Mouse (Mus musculus) midbrain, embryonic 15.5 days (tissue): Measurements from ENCODE around the gene Slu7. TPM values are rescaled to one million over a fixed set of nuclear protein-coding genes. Genes with fewer than 3 reads are reported as not detected.
A peak's percentile ranks its signal among the peaks of the same experiment; 100 is the strongest.

Experiments used
- ATAC-seq: fragments of 200-750 bp; cut with Nextera tagmentation; replicated peaks from 2 replicates; pipeline ENCODE4 v1.8.0; 2017; ENCODE audit warnings: moderate TSS enrichment
- H3K27ac ChIP-seq: fragments of 300-500 bp; sonication (generic); 2 replicates; pipeline ENCODE4 v1.5.1; 2015; ENCODE audit warnings: mild to moderate bottlenecking, inconsistent platforms
- H3K27me3 ChIP-seq: fragments of 300-500 bp; sonication (generic); replicated peaks from 2 replicates; pipeline ENCODE4 v1.6.1; 2015; ENCODE audit warnings: inconsistent platforms
- H3K36me3 ChIP-seq: fragments of 300-500 bp; sonication (generic); replicated peaks from 2 replicates; pipeline ENCODE4 v1.6.1; 2015; ENCODE audit warnings: inconsistent platforms
- H3K4me1 ChIP-seq: fragments of 300-500 bp; sonication (generic); 2 replicates; pipeline ENCODE4 v1.6.1; 2015; ENCODE audit warnings: inconsistent platforms
- H3K4me2 ChIP-seq: fragments of 300-500 bp; sonication (generic); 2 replicates; pipeline ENCODE4 v1.6.1; 2015; ENCODE audit warnings: inconsistent platforms, mild to moderate bottlenecking, moderate library complexity
- H3K4me3 ChIP-seq: fragments of 300-500 bp; sonication (generic); 2 replicates; pipeline ENCODE4 v1.5.1; 2015; ENCODE audit warnings: mild to moderate bottlenecking, inconsistent platforms
- H3K9ac ChIP-seq: fragments of 300-500 bp; sonication (generic); 2 replicates; pipeline ENCODE4 v1.6.1; 2015; ENCODE audit warnings: mild to moderate bottlenecking, inconsistent platforms
- H3K9me3 ChIP-seq: fragments of 300-500 bp; sonication (generic); 2 replicates; pipeline ENCODE4 v1.6.1; 2016; ENCODE audit warnings: inconsistent platforms
- WGBS: fragments of 180-500 bp; shearing (Covaris S2); methylation state at CpG from one replicate; pipeline ENCODE4 v1.1.7; 2015; ENCODE audit warnings: mixed read lengths; 5-methylcytosine and 5-hydroxymethylcytosine counted together
- polyA plus RNA-seq: library from polyadenylated mRNA; unstranded; fragments of >200 nt; fragmentation: Nextera tagmentation; extraction: Ambion mirVana; gene quantifications from 2 replicates; pipeline ENCODE4 v1.2.1, GENCODE M21; 2015

Gene Slu7
- polyA plus RNA-seq, 1 experiment from 2014 or later, result 65.3 TPM

- 2% methylated on average over 24 of the region's 24 CpGs for WGBS
- peak; percentile 71 for ATAC-seq
Observed at GRCm38 (mm10) chr11:43474225-43474774, 40.8 kb downstream of the Slu7 start, which contains the start of gene C1qtnf2. C1qtnf2 (plus strand) TSS chr11:43474276.

GRCm38 (mm10) chr11:43479376-43479775 lies 45.8 kb downstream of the Slu7 start:
- Histone ChIP-seq H3K4me1 (peaks cover 14% of the 10 kb centered on the region), H3K27ac (no peak overlapping the region), H3K27me3 (no peaks in the 10 kb centered on the region), H3K36me3 (no peaks in the 10 kb centered on the region), H3K9me3 (no peaks in the 10 kb centered on the region), H3K4me3 (no peak overlapping the region), H3K4me2 (no peak overlapping the region), H3K9ac (no peak overlapping the region)
- ATAC-seq, result no peak
- WGBS, result 91% methylated on average over 3 of the region's 3 CpGs

More at GRCm38 (mm10) chr11:43474225-43474774, 40.8 kb downstream of the Slu7 start, which contains the start of gene C1qtnf2:
- H3K9me3 ChIP-seq, result no peaks in the 10 kb centered on the region
- H3K4me2 ChIP-seq, result peak within 1 kb of the TSS; percentile 51
- no peaks in the 10 kb centered on the region for H3K36me3 ChIP-seq
- peak within 1 kb of the TSS; percentile 29 for H3K4me3 ChIP-seq
- H3K9ac ChIP-seq, result peak within 1 kb of the TSS; percentile 12; the same call in 1 of the 2 replicates
- H3K27me3 ChIP-seq, result no peaks in the 10 kb centered on the region
- peaks cover 15% of the 10 kb centered on the region for H3K4me1 ChIP-seq
- no peak within 1 kb of the TSS for H3K27ac ChIP-seq

GRCm38 (mm10) chr11:43480561-43480960 lies 47.0 kb downstream of the Slu7 start:
- Histone ChIP-seq H3K4me2 (no peak overlapping the region), H3K9ac (no peak overlapping the region), H3K27me3 (no peaks in the 10 kb centered on the region), H3K27ac (no peak overlapping the region), H3K36me3 (no peaks in the 10 kb centered on the region), H3K9me3 (no peaks in the 10 kb centered on the region), H3K4me1 (peaks cover 6% of the 10 kb centered on the region; the same call in 1 of the 2 replicates), H3K4me3 (no peak overlapping the region)
- ATAC-seq, result no peak
- WGBS, result 55% methylated on average over 5 of the region's 5 CpGs

DNA sequence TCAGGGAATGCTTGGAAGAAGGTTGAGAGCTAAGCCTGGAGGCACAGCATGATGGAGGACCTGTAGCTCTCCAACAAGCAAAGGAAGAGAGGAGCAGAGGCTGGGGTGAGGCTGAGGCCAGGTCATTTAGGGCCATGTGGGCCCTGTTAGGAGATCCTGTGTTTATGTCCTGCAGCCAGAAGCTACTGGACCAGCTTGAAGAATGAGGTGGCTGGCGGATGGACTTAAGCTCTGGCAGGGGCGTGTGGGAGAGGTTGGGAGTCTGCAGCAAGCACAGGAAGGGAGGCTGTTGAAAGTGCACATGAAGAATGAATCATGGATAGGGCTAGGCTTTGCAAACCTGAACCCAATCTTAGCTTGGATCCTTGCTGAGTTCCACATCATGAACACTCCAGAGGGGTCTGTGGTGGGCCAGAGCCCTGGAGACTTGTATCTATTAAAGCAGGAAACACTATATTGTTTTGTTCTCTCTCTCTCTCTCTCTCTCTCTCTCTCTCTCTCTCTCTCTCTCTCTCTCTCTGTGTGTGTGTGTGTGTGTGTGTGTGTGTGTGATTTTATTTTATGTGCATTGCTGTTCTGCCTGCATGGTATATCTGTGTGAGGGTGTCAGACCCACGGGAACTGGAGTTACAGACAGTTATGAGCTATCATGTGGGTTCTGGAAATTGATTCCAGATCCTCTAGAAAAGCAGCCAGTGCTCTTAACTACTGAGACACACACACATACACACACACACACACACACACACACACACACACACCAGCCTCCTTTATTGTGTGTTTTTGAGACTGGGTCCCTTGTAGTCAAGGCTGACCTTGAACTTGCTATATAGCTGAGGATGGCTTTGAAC lies 48.4 kb downstream of the Slu7 start:
- Histone ChIP-seq H3K27me3 (no peaks in the 10 kb centered on the region), H3K36me3 (no peaks in the 10 kb centered on the region), H3K4me2 (no peak overlapping the region), H3K9me3 (no peaks in the 10 kb centered on the region), H3K4me1 (peaks cover 6% of the 10 kb centered on the region; the same call in 1 of the 2 replicates), H3K9ac (no peak overlapping the region), H3K27ac (no peak overlapping the region), H3K4me3 (no peak overlapping the region)
- 76% methylated on average over 3 of the region's 3 CpGs for WGBS
- no peak for ATAC-seq

GRCm38 (mm10) chr11:43483122-43483792 lies 49.7 kb downstream of the Slu7 start:
- Histone ChIP-seq H3K36me3 (no peaks in the 10 kb centered on the region), H3K27me3 (no peaks in the 10 kb centered on the region), H3K27ac (no peak overlapping the region), H3K4me1 (peaks cover 6% of the 10 kb centered on the region; the same call in 1 of the 2 replicates), H3K9ac (no peak overlapping the region), H3K9me3 (no peaks in the 10 kb centered on the region), H3K4me3 (no peak overlapping the region), H3K4me2 (no peak overlapping the region)
- no peak for ATAC-seq
- WGBS, result 66% methylated on average over 6 of the region's 6 CpGs

GRCm38 (mm10) chr11:43484057-43484456 lies 50.5 kb downstream of the Slu7 start:
- no peak overlapping the region for H3K4me3 ChIP-seq
- no peak overlapping the region for H3K4me2 ChIP-seq
- no peak overlapping the region for H3K27ac ChIP-seq
- no peak overlapping the region for H3K9ac ChIP-seq
- ATAC-seq, result no peak
- H3K27me3 ChIP-seq, result no peaks in the 10 kb centered on the region
- WGBS, result 86% methylated on average over 4 of the region's 4 CpGs
- peaks cover 6% of the 10 kb centered on the region; the same call in 1 of the 2 replicates for H3K4me1 ChIP-seq
- no peaks in the 10 kb centered on the region for H3K9me3 ChIP-seq
- no peaks in the 10 kb centered on the region for H3K36me3 ChIP-seq

DNA sequence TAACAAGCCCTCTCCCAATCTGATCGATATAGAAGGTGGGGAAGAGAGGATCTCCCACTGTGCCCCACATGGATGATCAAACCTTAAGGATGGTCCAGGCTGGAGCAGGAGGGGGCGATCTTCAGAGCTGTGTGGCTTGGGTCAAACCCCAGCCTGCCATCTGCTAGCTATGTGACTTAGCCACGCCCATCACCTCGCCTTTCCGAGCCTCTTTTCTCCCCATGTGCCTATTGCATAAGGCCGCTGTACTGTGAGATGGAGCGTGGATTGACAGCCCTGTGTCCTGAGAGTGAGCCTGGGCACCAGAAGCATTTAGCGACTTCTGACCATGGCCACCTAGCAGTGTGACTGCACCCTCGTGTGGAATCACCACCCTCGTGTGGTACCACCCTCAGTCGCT lies 51.1 kb downstream of the Slu7 start:
- no peak overlapping the region for H3K4me2 ChIP-seq
- 0 out of 2 replicates have a peak, but pooled peaks have one; percentile 20 for ATAC-seq
- WGBS, result 41% methylated on average over 11 of the region's 11 CpGs

GRCm38 (mm10) chr11:43485855-43486254 lies 52.3 kb downstream of the Slu7 start:
- H3K27me3 ChIP-seq, result no peaks in the 10 kb centered on the region
- H3K4me3 ChIP-seq, result no peak overlapping the region
- H3K27ac ChIP-seq, result no peak overlapping the region
- H3K4me2 ChIP-seq, result no peak overlapping the region
- H3K36me3 ChIP-seq, result no peaks in the 10 kb centered on the region
- no peak for ATAC-seq
- H3K9ac ChIP-seq, result no peak overlapping the region
- H3K4me1 ChIP-seq, result peaks cover 6% of the 10 kb centered on the region; the same call in 1 of the 2 replicates
- no peaks in the 10 kb centered on the region for H3K9me3 ChIP-seq
- 91% methylated on average over 9 of the region's 9 CpGs for WGBS

More for the DNA sequence above, 51.1 kb downstream of the Slu7 start:
- H3K4me1 ChIP-seq, result peaks cover 6% of the 10 kb centered on the region; the same call in 1 of the 2 replicates
- H3K9ac ChIP-seq, result no peak overlapping the region
- no peak overlapping the region for H3K27ac ChIP-seq
- no peak overlapping the region for H3K4me3 ChIP-seq
- no peaks in the 10 kb centered on the region for H3K9me3 ChIP-seq
- no peaks in the 10 kb centered on the region for H3K27me3 ChIP-seq
- no peaks in the 10 kb centered on the region for H3K36me3 ChIP-seq

DNA sequence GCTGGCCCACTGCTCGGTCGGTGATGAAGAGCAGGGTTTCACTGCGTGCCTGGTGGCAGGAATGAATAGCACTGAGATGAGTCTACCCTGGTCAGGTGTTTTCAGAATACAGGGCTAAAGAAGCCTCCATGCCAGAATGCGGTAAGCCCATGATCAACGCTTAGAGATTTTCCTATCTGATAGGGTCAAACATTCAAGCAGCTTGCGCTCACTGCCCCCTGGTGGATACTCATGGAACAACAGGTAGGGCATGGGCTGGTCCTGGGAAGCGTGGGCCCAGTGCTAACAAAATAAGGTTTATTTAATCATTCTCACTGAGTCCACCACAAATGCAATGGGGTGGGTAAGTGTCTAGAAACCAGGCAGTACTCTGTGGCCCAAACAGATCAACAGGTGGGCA lies 59.1 kb downstream of the Slu7 start:
- H3K4me1 ChIP-seq, result peaks cover 11% of the 10 kb centered on the region
- H3K9me3 ChIP-seq, result no peaks in the 10 kb centered on the region
- no peaks in the 10 kb centered on the region for H3K36me3 ChIP-seq
- H3K27ac ChIP-seq, result no peak overlapping the region
- 29% methylated on average over 7 of the region's 7 CpGs for WGBS
- H3K4me3 ChIP-seq, result no peak overlapping the region
- no peaks in the 10 kb centered on the region for H3K27me3 ChIP-seq
- peak; percentile 19; the same call in 1 of the 2 replicates for ATAC-seq
- H3K9ac ChIP-seq, result no peak overlapping the region
- H3K4me2 ChIP-seq, result no peak overlapping the region

DNA sequence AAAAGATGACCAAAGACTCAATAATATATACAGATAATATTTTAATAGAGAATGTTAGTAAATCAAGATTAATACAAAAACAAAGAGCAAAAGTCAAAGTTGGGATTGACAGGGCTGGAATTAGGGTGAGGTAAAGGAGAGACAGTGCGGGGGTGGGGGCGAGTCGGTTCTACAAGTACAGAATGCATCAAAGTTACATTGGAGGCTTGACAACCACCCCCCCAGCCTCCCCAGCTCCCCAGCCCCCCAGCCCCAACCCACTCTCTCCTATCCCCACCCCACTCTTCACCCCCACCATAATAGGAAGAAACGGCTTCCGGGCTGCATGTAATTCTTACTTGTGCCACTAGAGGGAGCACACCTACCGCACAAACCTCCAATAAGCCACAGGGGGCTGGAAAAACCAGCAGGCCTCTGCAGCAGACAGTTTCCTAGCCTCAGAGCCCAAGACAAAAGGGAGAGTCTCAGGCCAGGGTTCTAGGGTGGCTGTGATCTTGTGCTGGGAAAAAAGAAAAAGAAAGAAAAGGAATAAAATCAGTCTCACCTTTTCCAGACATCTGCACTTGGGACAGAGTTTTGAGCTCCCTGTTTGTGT lies 60.4 kb downstream of the Slu7 start:
- H3K4me1 ChIP-seq, result peaks cover 11% of the 10 kb centered on the region
- H3K27ac ChIP-seq, result 0 out of 2 replicates have a peak overlapping the region, but pooled peaks have one; percentile 1
- no peaks in the 10 kb centered on the region for H3K9me3 ChIP-seq
- 23% methylated on average over 6 of the region's 6 CpGs for WGBS
- H3K4me2 ChIP-seq, result no peak overlapping the region
- ATAC-seq, result peak; percentile 79
- H3K9ac ChIP-seq, result no peak overlapping the region
- H3K36me3 ChIP-seq, result no peaks in the 10 kb centered on the region
- H3K27me3 ChIP-seq, result no peaks in the 10 kb centered on the region
- no peak overlapping the region for H3K4me3 ChIP-seq

DNA sequence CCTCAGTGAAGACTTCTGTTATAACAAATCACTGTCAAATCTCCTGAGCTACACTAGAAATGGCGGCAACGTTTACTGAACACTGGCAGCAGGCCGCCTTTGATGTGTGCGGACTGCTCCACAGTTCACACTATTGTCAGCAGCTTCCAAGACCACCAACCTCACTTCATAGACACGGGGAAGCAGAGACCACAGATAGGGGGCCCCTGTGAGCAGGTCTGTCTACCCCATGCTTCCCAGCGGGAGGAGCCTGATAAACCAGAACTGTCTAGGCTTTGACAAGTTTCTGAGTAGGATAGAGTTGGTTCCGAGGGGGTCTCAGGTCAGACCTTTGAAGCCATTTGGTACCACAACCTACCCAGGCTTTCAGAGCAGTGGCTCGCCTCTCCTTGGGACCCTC lies 61.5 kb downstream of the Slu7 start:
- H3K4me2 ChIP-seq, result no peak overlapping the region
- H3K27ac ChIP-seq, result no peak overlapping the region
- H3K36me3 ChIP-seq, result no peaks in the 10 kb centered on the region
- H3K9me3 ChIP-seq, result no peaks in the 10 kb centered on the region
- 37% methylated on average over 8 of the region's 8 CpGs for WGBS
- H3K4me3 ChIP-seq, result no peak overlapping the region
- no peaks in the 10 kb centered on the region for H3K27me3 ChIP-seq
- no peak overlapping the region for H3K9ac ChIP-seq
- peaks cover 11% of the 10 kb centered on the region for H3K4me1 ChIP-seq
- no peak for ATAC-seq

GRCm38 (mm10) chr11:43495532-43495931 lies 62.0 kb downstream of the Slu7 start:
- Histone ChIP-seq H3K9me3 (no peaks in the 10 kb centered on the region), H3K4me3 (no peak overlapping the region), H3K4me1 (peaks cover 11% of the 10 kb centered on the region), H3K4me2 (no peak overlapping the region), H3K27ac (no peak overlapping the region), H3K36me3 (no peaks in the 10 kb centered on the region), H3K9ac (no peak overlapping the region), H3K27me3 (no peaks in the 10 kb centered on the region)
- 42% methylated on average over 3 of the region's 3 CpGs for WGBS
- no peak for ATAC-seq
